Mouse (Mus musculus) liver, embryonic 14.5 days (tissue): ENCODE data around the gene Csf2rb.

Experiments
- CTCF ChIP-seq: IDR thresholded peaks from 2 replicates; pipeline ENCODE4 v1.5.1; 2016; ENCODE audit warnings: antibody characterized with exemption, low read depth, control low read depth
- EP300 ChIP-seq: IDR thresholded peaks from 2 replicates; pipeline ENCODE4 v1.6.1; 2016; ENCODE audit warnings: antibody characterized with exemption, low read depth

DNA sequence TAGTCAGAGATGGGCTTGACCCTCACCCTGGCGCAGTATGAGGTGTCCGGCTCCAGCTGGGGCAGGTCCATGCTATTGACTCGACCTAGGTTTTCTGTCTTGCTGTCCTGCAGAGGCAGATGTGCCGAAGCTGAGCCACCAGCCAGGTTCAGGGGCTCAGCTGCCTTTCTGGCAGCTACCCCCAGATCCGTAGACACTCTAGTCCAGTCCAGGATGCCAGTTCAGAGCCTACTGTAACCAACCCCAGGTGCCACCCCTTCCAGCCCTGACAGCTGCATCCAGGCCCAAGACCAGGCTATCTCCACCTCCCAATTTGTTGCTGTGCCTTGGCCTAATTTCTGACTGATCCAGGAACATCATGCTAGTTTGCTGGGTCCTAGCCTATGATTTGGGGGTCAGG is 37.6 kb upstream of the Csf2rb start:
- TF ChIP-seq CTCF: no peak
- TF ChIP-seq EP300: no peak
